Mouse (Mus musculus): ENCODE data around the gene Enthd1.

DNA sequence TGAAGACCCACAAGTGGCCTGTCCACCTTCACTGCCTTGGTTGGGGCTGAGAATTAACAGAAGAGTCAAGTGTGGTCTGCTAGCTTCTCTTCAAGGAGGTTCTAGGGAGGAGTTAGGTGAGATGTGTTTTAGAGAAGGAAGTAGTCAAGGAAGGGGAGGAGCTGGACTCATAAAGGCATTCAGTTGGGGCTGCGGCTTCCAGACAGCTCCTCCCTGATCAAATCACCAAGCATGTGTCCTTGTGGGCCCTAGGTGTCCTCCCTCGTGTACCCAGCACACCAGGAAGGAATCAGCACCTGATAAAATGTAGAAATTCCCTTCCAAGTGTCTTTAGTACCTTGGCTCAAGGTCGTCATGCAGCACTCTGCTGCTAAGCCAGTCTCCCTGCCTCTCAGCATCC is 20.8 kb downstream of the Enthd1 start:
- no peak for TF ChIP-seq CTCF (conservative IDR thresholded peaks at IDR 0.05 in 1 of 2, IDR thresholded peaks at IDR 0.05 in 1 of 2; ENCODE audit: low read depth in 2 of 2, low read length in 2 of 2)
- TF ChIP-seq CHD2 (IDR thresholded peaks at IDR 0.05; ENCODE audit: low read length), result no peak
- no peak for TF ChIP-seq POLR2A (IDR thresholded peaks at IDR 0.05; ENCODE audit: low read depth, low read length)
- TF ChIP-seq EP300 (IDR thresholded peaks at IDR 0.05; ENCODE audit: low read length), result no peak
- no peak for TF ChIP-seq MAZ (IDR thresholded peaks at IDR 0.05; ENCODE audit: low read depth, low read length)

All from CH12.LX (cell line).